Mouse (Mus musculus): ENCODE data around the gene 2210418O10Rik. TPM values are rescaled to one million over a fixed set of nuclear protein-coding genes. Genes with fewer than 3 reads are reported as not detected.
"Not testable (repeated sequence)": the region's sequence is repeated elsewhere in the genome, so short reads cannot be mapped to it uniquely, and the experiment has no call there.

The 2210418O10Rik gene
- polyA plus RNA-seq (2021), result 4.1 TPM

- in situ Hi-C loops (cut with MboI; ENCODE audit: low pct_unique_long_range_greater_than_20kb); CTCF ChIA-PET; DNase-seq (ENCODE audit: low read depth, low spot score); H3K27me3 ChIP-seq; POLR2A ChIA-PET; ATAC-seq: not testable (repeated sequence)
Measured at GRCm38 (mm10) chr2:176226269-176226668, at the start of gene 2210418O10Rik. TSS of gene 2210418O10Rik (plus strand) at chr2:176226569.

GRCm38 (mm10) chr2:176248519-176248918, 22.1 kb downstream of the 2210418O10Rik start:
- in situ Hi-C loops (cut with MboI; ENCODE audit: low pct_unique_long_range_greater_than_20kb); H3K27me3 ChIP-seq; ATAC-seq; DNase-seq (ENCODE audit: low read depth, low spot score); CTCF ChIA-PET; POLR2A ChIA-PET: not testable (repeated sequence)

Other genes with a start within 250 kb of the 2210418O10Rik start
- 11.1 TPM for gene Gm2004, start 76.7 kb upstream of the 2210418O10Rik start, polyA plus RNA-seq (2021)
- gene Gm11009, start 92.9 kb downstream of the 2210418O10Rik start, polyA plus RNA-seq (2021), result not detected
- 6.4 TPM for gene Gm14435, start 197.0 kb downstream of the 2210418O10Rik start, polyA plus RNA-seq (2021)